Mouse (Mus musculus): ENCODE measurements around the gene Omp. TPM values are rescaled to one million over a fixed set of nuclear protein-coding genes. Genes with fewer than 3 reads are reported as not detected.
A peak's percentile ranks its signal among the peaks of the same experiment; 100 is the strongest.

Gene Omp
- polyA plus RNA-seq, 1 experiment from 2014 or later, result 0.54 TPM

GRCm38 (mm10) chr7:98140597-98140996, 4.7 kb downstream of the Omp start:
- ATAC-seq (ENCODE audit: insufficient read depth), result peak; percentile 73

GRCm38 (mm10) chr7:98139216-98139615, 6.1 kb downstream of the Omp start:
- Histone ChIP-seq H3K9ac (no peak overlapping the region), H3K4me3 (replicated peaks) (no peak overlapping the region), H3K4me1 (replicated peaks) (peaks cover 30% of the 10 kb centered on the region), H3K9me3 (replicated peaks) (no peaks in the 10 kb centered on the region), H3K36me3 (replicated peaks) (peaks cover 16% of the 10 kb centered on the region), H3K27ac (replicated peaks) (no peak overlapping the region), H3K27me3 (no peaks in the 10 kb centered on the region), H3K4me2 (no peak overlapping the region)
- ATAC-seq (ENCODE audit: insufficient read depth), result no peak
- WGBS (ENCODE audit: insufficient replicate concordance), result 28% methylated on average over 9 of the region's 9 CpGs

More at GRCm38 (mm10) chr7:98140597-98140996, 4.7 kb downstream of the Omp start:
- Histone ChIP-seq H3K27ac (replicated peaks) (0 out of 2 replicates have a peak overlapping the region, but pooled peaks have one; percentile 11), H3K4me2 (no peak overlapping the region), H3K27me3 (no peaks in the 10 kb centered on the region), H3K4me3 (replicated peaks) (no peak overlapping the region), H3K4me1 (replicated peaks) (peaks cover 32% of the 10 kb centered on the region), H3K9me3 (replicated peaks) (no peaks in the 10 kb centered on the region), H3K9ac (no peak overlapping the region), H3K36me3 (replicated peaks) (peaks cover 16% of the 10 kb centered on the region)
- WGBS (ENCODE audit: insufficient replicate concordance), result 16% methylated on average over 2 of the region's 2 CpGs

- Histone ChIP-seq H3K27me3 (no peaks in the 10 kb centered on the region), H3K4me2 (no peak overlapping the region), H3K36me3 (replicated peaks) (peaks cover 15% of the 10 kb centered on the region; the same call in 1 of the 2 replicates), H3K9ac (no peak overlapping the region), H3K27ac (replicated peaks) (no peak overlapping the region), H3K4me3 (replicated peaks) (no peak overlapping the region), H3K9me3 (replicated peaks) (no peaks in the 10 kb centered on the region), H3K4me1 (replicated peaks) (peaks cover 29% of the 10 kb centered on the region)
- no peak for ATAC-seq (ENCODE audit: insufficient read depth)
- 79% methylated on average over 2 of the region's 2 CpGs for WGBS (ENCODE audit: insufficient replicate concordance)
Observed at GRCm38 (mm10) chr7:98137995-98138394, 7.3 kb downstream of the Omp start.

GRCm38 (mm10) chr7:98137583-98137982, 7.7 kb downstream of the Omp start:
- no peak for ATAC-seq (ENCODE audit: insufficient read depth)
- 71% methylated on average over 3 of the region's 3 CpGs for WGBS (ENCODE audit: insufficient replicate concordance)
- Histone ChIP-seq H3K36me3 (replicated peaks) (peaks cover 19% of the 10 kb centered on the region), H3K27me3 (no peaks in the 10 kb centered on the region), H3K4me1 (replicated peaks) (peaks cover 25% of the 10 kb centered on the region), H3K9ac (no peak overlapping the region), H3K27ac (replicated peaks) (no peak overlapping the region), H3K4me3 (replicated peaks) (no peak overlapping the region), H3K4me2 (no peak overlapping the region), H3K9me3 (replicated peaks) (no peaks in the 10 kb centered on the region)

- no peak overlapping the region for H3K4me2 ChIP-seq
Observed at GRCm38 (mm10) chr7:98131751-98132150, 13.6 kb downstream of the Omp start.

GRCm38 (mm10) chr7:98125473-98125872, 19.8 kb downstream of the Omp start:
- 27% methylated on average over 5 of the region's 5 CpGs for WGBS (ENCODE audit: insufficient replicate concordance)
- H3K9me3 ChIP-seq (replicated peaks), result no peaks in the 10 kb centered on the region
- H3K27ac ChIP-seq (replicated peaks), result no peak overlapping the region
- peaks cover 13% of the 10 kb centered on the region for H3K4me1 ChIP-seq (replicated peaks)
- no peaks in the 10 kb centered on the region for H3K27me3 ChIP-seq
- no peak overlapping the region for H3K9ac ChIP-seq
- no peak overlapping the region for H3K4me2 ChIP-seq
- peaks cover 72% of the 10 kb centered on the region for H3K36me3 ChIP-seq (replicated peaks)
- H3K4me3 ChIP-seq (replicated peaks), result no peak overlapping the region
- ATAC-seq (ENCODE audit: insufficient read depth), result no peak

More at GRCm38 (mm10) chr7:98131751-98132150, 13.6 kb downstream of the Omp start:
- Histone ChIP-seq H3K4me3 (replicated peaks) (no peak overlapping the region), H3K9ac (no peak overlapping the region), H3K36me3 (replicated peaks) (peaks cover 71% of the 10 kb centered on the region), H3K9me3 (replicated peaks) (no peaks in the 10 kb centered on the region), H3K27me3 (no peaks in the 10 kb centered on the region), H3K4me1 (replicated peaks) (no peaks in the 10 kb centered on the region), H3K27ac (replicated peaks) (no peak overlapping the region)
- ATAC-seq (ENCODE audit: insufficient read depth), result no peak
- WGBS (ENCODE audit: insufficient replicate concordance), result 88% methylated on average over 8 of the region's 8 CpGs

GRCm38 (mm10) chr7:98124701-98125100, 20.6 kb downstream of the Omp start:
- no peak overlapping the region for H3K9ac ChIP-seq
- 57% methylated on average over 5 of the region's 5 CpGs for WGBS (ENCODE audit: insufficient replicate concordance)
- H3K4me2 ChIP-seq, result no peak overlapping the region
- H3K27me3 ChIP-seq, result no peaks in the 10 kb centered on the region
- H3K4me1 ChIP-seq (replicated peaks), result peaks cover 18% of the 10 kb centered on the region
- no peak for ATAC-seq (ENCODE audit: insufficient read depth)
- H3K9me3 ChIP-seq (replicated peaks), result no peaks in the 10 kb centered on the region
- H3K27ac ChIP-seq (replicated peaks), result no peak overlapping the region
- peaks cover 65% of the 10 kb centered on the region for H3K36me3 ChIP-seq (replicated peaks)
- H3K4me3 ChIP-seq (replicated peaks), result no peak overlapping the region

GRCm38 (mm10) chr7:98121673-98122072, 23.6 kb downstream of the Omp start:
- 71% methylated on average over 8 of the region's 8 CpGs for WGBS (ENCODE audit: insufficient replicate concordance)
- no peak for ATAC-seq (ENCODE audit: insufficient read depth)

GRCm38 (mm10) chr7:98121241-98121640, 24.1 kb downstream of the Omp start:
- Histone ChIP-seq H3K36me3 (replicated peaks) (peaks cover 31% of the 10 kb centered on the region), H3K9ac (no peak overlapping the region), H3K27me3 (no peaks in the 10 kb centered on the region), H3K4me1 (replicated peaks) (peaks cover 34% of the 10 kb centered on the region), H3K9me3 (replicated peaks) (no peaks in the 10 kb centered on the region), H3K4me2 (no peak overlapping the region), H3K27ac (replicated peaks) (no peak overlapping the region), H3K4me3 (replicated peaks) (no peak overlapping the region)
- 57% methylated on average over 3 of the region's 3 CpGs for WGBS (ENCODE audit: insufficient replicate concordance)
- no peak for ATAC-seq (ENCODE audit: insufficient read depth)

More at GRCm38 (mm10) chr7:98121673-98122072, 23.6 kb downstream of the Omp start:
- no peaks in the 10 kb centered on the region for H3K9me3 ChIP-seq (replicated peaks)
- no peak overlapping the region for H3K4me3 ChIP-seq (replicated peaks)
- no peak overlapping the region for H3K27ac ChIP-seq (replicated peaks)
- H3K27me3 ChIP-seq, result no peaks in the 10 kb centered on the region
- no peak overlapping the region for H3K4me2 ChIP-seq
- peaks cover 34% of the 10 kb centered on the region for H3K4me1 ChIP-seq (replicated peaks)
- H3K36me3 ChIP-seq (replicated peaks), result peaks cover 35% of the 10 kb centered on the region
- no peak overlapping the region for H3K9ac ChIP-seq

- Histone ChIP-seq H3K4me3 (replicated peaks) (peak overlapping the region; percentile 26; the same call in 1 of the 2 replicates), H3K9ac (no peak overlapping the region)
Observed at GRCm38 (mm10) chr7:98120325-98120724, 25.0 kb downstream of the Omp start.

GRCm38 (mm10) chr7:98119961-98120232, 25.4 kb downstream of the Omp start:
- no peaks in the 10 kb centered on the region for H3K27me3 ChIP-seq
- peaks cover 34% of the 10 kb centered on the region for H3K4me1 ChIP-seq (replicated peaks)
- ATAC-seq (ENCODE audit: insufficient read depth), result no peak
- H3K36me3 ChIP-seq (replicated peaks), result peaks cover 17% of the 10 kb centered on the region
- no peaks in the 10 kb centered on the region for H3K9me3 ChIP-seq (replicated peaks)
- H3K27ac ChIP-seq (replicated peaks), result 0 out of 2 replicates have a peak overlapping the region, but pooled peaks have one; percentile 61
- H3K4me2 ChIP-seq, result peak overlapping the region; percentile 54; the same call in 1 of the 2 replicates
- no peak overlapping the region for H3K9ac ChIP-seq
- 81% methylated on average over 2 of the region's 2 CpGs for WGBS (ENCODE audit: insufficient replicate concordance)
- no peak overlapping the region for H3K4me3 ChIP-seq (replicated peaks)

More at GRCm38 (mm10) chr7:98120325-98120724, 25.0 kb downstream of the Omp start:
- Histone ChIP-seq H3K27ac (replicated peaks) (no peak overlapping the region), H3K4me1 (replicated peaks) (peaks cover 34% of the 10 kb centered on the region), H3K36me3 (replicated peaks) (peaks cover 22% of the 10 kb centered on the region), H3K27me3 (no peaks in the 10 kb centered on the region), H3K9me3 (replicated peaks) (no peaks in the 10 kb centered on the region), H3K4me2 (peak overlapping the region; percentile 54)
- ATAC-seq (ENCODE audit: insufficient read depth), result 0 out of 2 replicates have a peak, but pooled peaks have one; percentile 2
- 7% methylated on average over 7 of the region's 7 CpGs for WGBS (ENCODE audit: insufficient replicate concordance)

Data from liver, embryonic 15.5 days (tissue).